Mouse (Mus musculus) liver, postnatal 0 days (tissue): ENCODE measurements around the gene Stk39. TPM values are rescaled to one million over a fixed set of nuclear protein-coding genes. Genes with fewer than 3 reads are reported as not detected.
A peak's percentile ranks its signal among the peaks of the same experiment; 100 is the strongest.

Experiments used
- ATAC-seq: fragments of 200-750 bp; cut with Nextera tagmentation; 2 replicates; pipeline ENCODE4 v1.8.0; 2017; ENCODE audit warnings: mild to moderate bottlenecking, moderate library complexity
- DNase-seq: peaks from one replicate; pipeline ENCODE4 v3.0.0-alpha.2; 2016
- H3K27ac ChIP-seq: fragments of 300-500 bp; sonication (generic); 2 replicates; pipeline ENCODE4 v1.5.1; 2014; ENCODE audit warnings: antibody characterized with exemption, moderate library complexity, mild to moderate bottlenecking, low read depth
- H3K27me3 ChIP-seq: fragments of 300-500 bp; sonication (generic); 2 replicates; pipeline ENCODE4 v1.6.1; 2014; ENCODE audit warnings: low read length, control low read depth, mixed read lengths; ENCODE audit not compliant: insufficient read depth
- H3K36me3 ChIP-seq: fragments of 300-500 bp; sonication (generic); replicated peaks from 2 replicates; pipeline ENCODE4 v1.6.1; 2014; ENCODE audit warnings: mild to moderate bottlenecking, control low read depth, low read length, moderate library complexity, mixed read lengths; ENCODE audit not compliant: insufficient read depth
- H3K4me1 ChIP-seq: fragments of 300-500 bp; sonication (generic); 2 replicates; pipeline ENCODE4 v1.6.1; 2014; ENCODE audit warnings: antibody characterized with exemption, mild to moderate bottlenecking, control low read depth; ENCODE audit not compliant: insufficient read depth
- H3K4me2 ChIP-seq: fragments of 300-500 bp; sonication (generic); 2 replicates; pipeline ENCODE4 v1.6.1; 2014; ENCODE audit warnings: low read depth, mild to moderate bottlenecking, low read length, moderate library complexity, mixed read lengths
- H3K4me3 ChIP-seq: fragments of 300-500 bp; sonication (generic); 2 replicates; pipeline ENCODE4 v1.5.1; 2014; ENCODE audit warnings: low read depth, low read length
- H3K9ac ChIP-seq: fragments of 300-500 bp; sonication (generic); replicated peaks from 2 replicates; pipeline ENCODE4 v1.6.1; 2014; ENCODE audit warnings: mild to moderate bottlenecking, moderate library complexity
- H3K9me3 ChIP-seq: fragments of 300-500 bp; sonication (generic); 2 replicates; pipeline ENCODE4 v1.6.1; 2016; ENCODE audit warnings: mild to moderate bottlenecking, control low read depth, low read length, mixed read lengths
- CTCF ChIP-seq: sonication (generic); IDR thresholded peaks from 2 replicates; pipeline ENCODE4 v1.5.1; 2016; ENCODE audit warnings: antibody characterized with exemption, low read depth
- EP300 ChIP-seq: IDR thresholded peaks from 2 replicates; pipeline ENCODE4 v1.6.1; 2016; ENCODE audit warnings: antibody characterized with exemption, low read depth, mild to moderate bottlenecking
- WGBS: fragments of 180-500 bp; shearing (Covaris S2); extraction: QIAGEN DNeasy Blood & Tissue Kit; methylation state at CpG from one replicate; pipeline ENCODE4 v1.1.7; 2014; ENCODE audit not compliant: insufficient replicate concordance; 5-methylcytosine and 5-hydroxymethylcytosine counted together
- polyA plus RNA-seq: library from polyadenylated mRNA; unstranded; fragments of >200 nt; fragmentation: Nextera tagmentation; extraction: Ambion mirVana; gene quantifications from 2 replicates; pipeline ENCODE4 v1.2.1, GENCODE M21; 2015

Stk39 gene
- polyA plus RNA-seq, 1 experiment from 2014 or later: 1.7 TPM

GRCm38 (mm10) chr2:68419165-68419564 is 52.9 kb downstream of the Stk39 start:
- H3K4me2 ChIP-seq: no peak overlapping the region
- H3K4me3 ChIP-seq: no peak overlapping the region
- no peaks in the 10 kb centered on the region for H3K36me3 ChIP-seq
- no peaks in the 10 kb centered on the region for H3K4me1 ChIP-seq
- H3K9ac ChIP-seq: no peak overlapping the region
- DNase-seq: no peak
- no peak overlapping the region for H3K27ac ChIP-seq
- no peaks in the 10 kb centered on the region for H3K9me3 ChIP-seq
- WGBS: 83% methylated on average over 7 of the region's 7 CpGs
- ATAC-seq: no peak
- no peak for TF ChIP-seq CTCF
- no peak for TF ChIP-seq EP300
- no peaks in the 10 kb centered on the region for H3K27me3 ChIP-seq

- TF ChIP-seq CTCF (no peak), EP300 (no peak)
- DNase-seq (no peak), ATAC-seq (0 out of 2 replicates have a peak, but pooled peaks have one; percentile 36)
- Histone ChIP-seq H3K27ac (no peak overlapping the region), H3K9ac (no peak overlapping the region), H3K4me2 (no peak overlapping the region), H3K4me3 (no peak overlapping the region), H3K9me3 (no peaks in the 10 kb centered on the region), H3K27me3 (no peaks in the 10 kb centered on the region), H3K4me1 (no peaks in the 10 kb centered on the region), H3K36me3 (no peaks in the 10 kb centered on the region)
- 82% methylated on average over 5 of the region's 5 CpGs for WGBS
Measured at GRCm38 (mm10) chr2:68417081-68417480, 55.0 kb downstream of the Stk39 start.

GRCm38 (mm10) chr2:68415691-68416090 is 56.4 kb downstream of the Stk39 start:
- H3K4me1 ChIP-seq: no peaks in the 10 kb centered on the region
- H3K4me2 ChIP-seq: no peak overlapping the region
- H3K4me3 ChIP-seq: no peak overlapping the region
- no peak for TF ChIP-seq EP300
- no peak for TF ChIP-seq CTCF
- no peaks in the 10 kb centered on the region for H3K27me3 ChIP-seq
- no peaks in the 10 kb centered on the region for H3K36me3 ChIP-seq
- H3K9me3 ChIP-seq: no peaks in the 10 kb centered on the region
- no peak overlapping the region for H3K27ac ChIP-seq
- DNase-seq (no peak), ATAC-seq (no peak)
- 78% methylated on average over 6 of the region's 6 CpGs for WGBS
- no peak overlapping the region for H3K9ac ChIP-seq

GRCm38 (mm10) chr2:68412149-68412548 is 59.9 kb downstream of the Stk39 start:
- no peaks in the 10 kb centered on the region for H3K27me3 ChIP-seq
- H3K4me2 ChIP-seq: no peak overlapping the region
- no peaks in the 10 kb centered on the region for H3K9me3 ChIP-seq
- no peaks in the 10 kb centered on the region for H3K36me3 ChIP-seq
- H3K4me3 ChIP-seq: no peak overlapping the region
- H3K27ac ChIP-seq: no peak overlapping the region
- DNase-seq (no peak), ATAC-seq (no peak)
- peaks cover 7% of the 10 kb centered on the region for H3K4me1 ChIP-seq
- 73% methylated on average over 5 of the region's 5 CpGs for WGBS
- no peak overlapping the region for H3K9ac ChIP-seq
- TF ChIP-seq CTCF (no peak), EP300 (no peak)

- WGBS: 80% methylated on average over 8 of the region's 8 CpGs
- no peaks in the 10 kb centered on the region for H3K27me3 ChIP-seq
- ATAC-seq (no peak), DNase-seq (no peak)
- no peaks in the 10 kb centered on the region for H3K9me3 ChIP-seq
- no peak overlapping the region for H3K27ac ChIP-seq
- no peak for TF ChIP-seq CTCF
- TF ChIP-seq EP300: no peak
- no peak overlapping the region for H3K4me2 ChIP-seq
- no peak overlapping the region for H3K4me3 ChIP-seq
- H3K9ac ChIP-seq: no peak overlapping the region
- H3K36me3 ChIP-seq: no peaks in the 10 kb centered on the region
- H3K4me1 ChIP-seq: peaks cover 7% of the 10 kb centered on the region
Measured at GRCm38 (mm10) chr2:68411201-68411600, 60.9 kb downstream of the Stk39 start.

GRCm38 (mm10) chr2:68409640-68410215 is 62.3 kb downstream of the Stk39 start:
- Histone ChIP-seq H3K27ac (no peak overlapping the region), H3K4me2 (no peak overlapping the region), H3K4me1 (peaks cover 7% of the 10 kb centered on the region), H3K36me3 (no peaks in the 10 kb centered on the region), H3K9me3 (no peaks in the 10 kb centered on the region), H3K9ac (no peak overlapping the region), H3K27me3 (no peaks in the 10 kb centered on the region), H3K4me3 (no peak overlapping the region)
- TF ChIP-seq EP300 (no peak), CTCF (no peak)
- ATAC-seq (no peak), DNase-seq (no peak)
- WGBS: 83% methylated on average over 12 of the region's 12 CpGs
